Mouse (Mus musculus) intestine, postnatal 0 days (tissue): ENCODE data around the gene Stum. TPM values are rescaled to one million over a fixed set of nuclear protein-coding genes. Genes with fewer than 3 reads are reported as not detected.

ENCODE experiments used
- ATAC-seq: fragments of 200-750 bp; cut with Nextera tagmentation; 2 replicates; pipeline ENCODE4 v1.8.0; 2017; ENCODE audit warnings: mild to moderate bottlenecking, moderate TSS enrichment, moderate library complexity
- H3K27ac ChIP-seq: fragments of 300-500 bp; sonication (generic); 2 replicates; pipeline ENCODE4 v1.5.1; 2014; ENCODE audit warnings: mild to moderate bottlenecking, low read depth, low read length, moderate library complexity
- H3K27me3 ChIP-seq: fragments of 300-500 bp; sonication (generic); replicated peaks from 2 replicates; pipeline ENCODE4 v1.6.1; 2014; ENCODE audit warnings: low read length, mixed read lengths; ENCODE audit not compliant: control insufficient read depth, insufficient read depth
- H3K36me3 ChIP-seq: fragments of 300-500 bp; sonication (generic); 2 replicates; pipeline ENCODE4 v1.6.1; 2014; ENCODE audit warnings: mild to moderate bottlenecking, moderate library complexity; ENCODE audit not compliant: control insufficient read depth, insufficient read depth
- H3K4me1 ChIP-seq: fragments of 300-500 bp; sonication (generic); replicated peaks from 2 replicates; pipeline ENCODE4 v1.6.1; 2014; ENCODE audit warnings: antibody characterized with exemption, low read length, mixed read lengths; ENCODE audit not compliant: control insufficient read depth, insufficient read depth
- H3K4me2 ChIP-seq: fragments of 300-500 bp; sonication (generic); replicated peaks from 2 replicates; pipeline ENCODE4 v1.6.1; 2014; ENCODE audit warnings: low read depth, mild to moderate bottlenecking, moderate library complexity
- H3K4me3 ChIP-seq: fragments of 300-500 bp; sonication (generic); 2 replicates; pipeline ENCODE4 v1.5.1; 2014; ENCODE audit warnings: low read depth, low read length
- H3K9ac ChIP-seq: fragments of 300-500 bp; sonication (generic); 2 replicates; pipeline ENCODE4 v1.6.1; 2014; ENCODE audit warnings: mild to moderate bottlenecking, low read depth, low read length
- H3K9me3 ChIP-seq: fragments of 300-500 bp; sonication (generic); 2 replicates; pipeline ENCODE4 v1.6.1; 2016; ENCODE audit warnings: mixed run types; ENCODE audit not compliant: control insufficient read depth
- CTCF ChIP-seq: sonication (generic); IDR thresholded peaks from 2 replicates; pipeline ENCODE4 v1.5.1; 2016; ENCODE audit warnings: low read depth, mild to moderate bottlenecking, control low read depth, antibody characterized with exemption, moderate library complexity
- WGBS: fragments of 180-500 bp; shearing (Covaris S2); extraction: QIAGEN DNeasy Blood & Tissue Kit; methylation state at CpG from one replicate; pipeline ENCODE4 v1.1.7; 2014; 5-methylcytosine and 5-hydroxymethylcytosine counted together
- polyA plus RNA-seq: library from polyadenylated mRNA; unstranded; fragments of >200 nt; fragmentation: Nextera tagmentation; extraction: Ambion mirVana; gene quantifications from 2 replicates; pipeline ENCODE4 v1.2.1, GENCODE M21; 2015

Gene Stum
- polyA plus RNA-seq, 1 experiment from 2014 or later: 2.6 TPM

DNA sequence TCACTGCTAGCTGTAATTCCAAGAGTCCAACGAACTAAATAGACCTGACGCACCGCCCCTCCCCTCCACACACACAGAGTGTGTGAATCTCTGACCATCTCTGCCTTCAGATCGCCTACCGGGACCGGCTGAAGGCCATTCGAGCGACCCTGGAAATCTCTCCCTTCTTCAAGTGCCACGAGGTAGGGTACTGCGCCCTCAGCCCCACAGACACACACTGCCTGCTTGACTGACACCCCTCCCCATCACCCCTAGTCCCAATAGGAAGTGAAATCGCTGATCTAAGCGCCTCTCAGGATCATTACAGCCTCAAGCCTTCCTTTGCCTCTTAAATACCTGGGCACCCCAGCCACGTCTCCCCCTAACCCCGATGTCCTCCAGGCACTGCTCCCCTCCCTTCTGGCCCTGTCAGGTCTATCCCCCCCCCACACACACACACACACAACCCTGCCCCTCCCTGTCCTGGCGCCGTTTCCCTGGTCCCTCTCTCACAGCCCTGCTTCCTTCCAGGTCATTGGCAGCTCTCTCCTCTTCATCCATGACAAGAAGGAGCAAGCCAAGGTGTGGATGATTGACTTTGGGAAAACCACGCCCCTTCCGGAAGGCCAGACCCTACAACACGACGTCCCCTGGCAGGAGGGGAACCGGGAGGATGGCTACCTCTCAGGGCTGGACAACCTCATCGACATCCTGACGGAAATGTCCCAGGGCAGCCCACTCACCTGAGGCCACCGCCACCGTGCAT is 62.0 kb downstream of the Stum start:
- Histone ChIP-seq H3K9ac (no peak overlapping the region), H3K36me3 (peaks cover 16% of the 10 kb centered on the region), H3K4me3 (no peak overlapping the region), H3K4me1 (no peaks in the 10 kb centered on the region), H3K27me3 (no peaks in the 10 kb centered on the region), H3K4me2 (no peak overlapping the region), H3K9me3 (no peaks in the 10 kb centered on the region), H3K27ac (no peak overlapping the region)
- WGBS: 71% methylated on average over 25 of the region's 25 CpGs
- no peak for TF ChIP-seq CTCF
- ATAC-seq: no peak

GRCm38 (mm10) chr1:180420496-180421164 is 62.7 kb downstream of the Stum start:
- H3K4me1 ChIP-seq: no peaks in the 10 kb centered on the region
- H3K4me3 ChIP-seq: no peak overlapping the region
- H3K9me3 ChIP-seq: no peaks in the 10 kb centered on the region
- H3K4me2 ChIP-seq: no peak overlapping the region
- no peaks in the 10 kb centered on the region for H3K27me3 ChIP-seq
- no peak for ATAC-seq
- H3K36me3 ChIP-seq: peaks cover 20% of the 10 kb centered on the region
- TF ChIP-seq CTCF: no peak
- 70% methylated on average over 8 of the region's 8 CpGs for whole genome bisulfite sequencing
- H3K9ac ChIP-seq: no peak overlapping the region
- H3K27ac ChIP-seq: no peak overlapping the region

- Histone ChIP-seq H3K27me3 (no peaks in the 10 kb centered on the region), H3K4me1 (no peaks in the 10 kb centered on the region), H3K27ac (no peak overlapping the region), H3K9ac (no peak overlapping the region), H3K9me3 (no peaks in the 10 kb centered on the region), H3K4me3 (no peak overlapping the region), H3K36me3 (peaks cover 35% of the 10 kb centered on the region), H3K4me2 (no peak overlapping the region)
- no peak for ATAC-seq
- no peak for TF ChIP-seq CTCF
- 85% methylated on average over 2 of the region's 2 CpGs for WGBS
Observed at GRCm38 (mm10) chr1:180419059-180419458, 64.2 kb downstream of the Stum start.

GRCm38 (mm10) chr1:180417118-180417517 is 66.2 kb downstream of the Stum start:
- 56% methylated on average over 2 of the region's 2 CpGs for WGBS

GRCm38 (mm10) chr1:180415836-180416235 is 67.5 kb downstream of the Stum start:
- Histone ChIP-seq H3K27ac (no peak overlapping the region), H3K9ac (no peak overlapping the region), H3K36me3 (peaks cover 44% of the 10 kb centered on the region), H3K4me3 (no peak overlapping the region), H3K9me3 (no peaks in the 10 kb centered on the region), H3K4me2 (no peak overlapping the region), H3K27me3 (no peaks in the 10 kb centered on the region), H3K4me1 (no peaks in the 10 kb centered on the region)
- WGBS: 93% methylated on average over 7 of the region's 7 CpGs
- no peak for TF ChIP-seq CTCF
- no peak for ATAC-seq

More at GRCm38 (mm10) chr1:180417118-180417517, 66.2 kb downstream of the Stum start:
- no peak overlapping the region for H3K27ac ChIP-seq
- TF ChIP-seq CTCF: no peak
- no peaks in the 10 kb centered on the region for H3K9me3 ChIP-seq
- H3K4me1 ChIP-seq: no peaks in the 10 kb centered on the region
- no peaks in the 10 kb centered on the region for H3K27me3 ChIP-seq
- H3K9ac ChIP-seq: no peak overlapping the region
- H3K4me2 ChIP-seq: no peak overlapping the region
- no peak for ATAC-seq
- H3K36me3 ChIP-seq: peaks cover 44% of the 10 kb centered on the region
- H3K4me3 ChIP-seq: no peak overlapping the region

GRCm38 (mm10) chr1:180415064-180415463 is 68.2 kb downstream of the Stum start:
- no peaks in the 10 kb centered on the region for H3K4me1 ChIP-seq
- H3K27ac ChIP-seq: no peak overlapping the region
- no peak overlapping the region for H3K9ac ChIP-seq
- H3K4me2 ChIP-seq: no peak overlapping the region
- 51% methylated on average over 4 of the region's 4 CpGs for WGBS
- H3K4me3 ChIP-seq: no peak overlapping the region
- H3K36me3 ChIP-seq: peaks cover 44% of the 10 kb centered on the region
- no peaks in the 10 kb centered on the region for H3K9me3 ChIP-seq
- no peak for ATAC-seq
- no peaks in the 10 kb centered on the region for H3K27me3 ChIP-seq
- no peak for TF ChIP-seq CTCF
